Mouse (Mus musculus) embryonic fibroblast, embryonic 13.5 days (primary cell): ENCODE results near the gene Akt2.

Experiments
- CTCF ChIP-seq: IDR thresholded peaks from 2 replicates; pipeline ENCODE4 v1.5.1; 2011; ENCODE audit warnings: mild to moderate bottlenecking, control low read depth, low read length, moderate library complexity, borderline replicate concordance; ENCODE audit not compliant: insufficient read depth
- POLR2A ChIP-seq: IDR thresholded peaks from 2 replicates; pipeline ENCODE4 v1.6.1; 2011; ENCODE audit warnings: low read depth, mild to moderate bottlenecking, control low read depth, low read length, moderate library complexity

- TF ChIP-seq CTCF, result no peak
- no peak for TF ChIP-seq POLR2A
Observed at GRCm38 (mm10) chr7:27634691-27635090, 43.3 kb downstream of the Akt2 start.
